Mouse (Mus musculus) E14TG2a.4 (cell line): ENCODE measurements at regions not wholly inside any gene's neighbourhood (a gene's known extent, or its start where the extent isn't known, plus 50 kb on each side); places are given as distances from the start of the nearest gene placed in this dataset.

ENCODE experiments used
- H3K27me3 ChIP-seq: 2 replicates; pipeline ENCODE4 v1.6.1; 2014; ENCODE audit warnings: low read length, control low read depth; ENCODE audit not compliant: insufficient read depth
- H3K36me3 ChIP-seq: 2 replicates; pipeline ENCODE4 v1.6.1; 2014; ENCODE audit warnings: low read length, control low read depth; ENCODE audit not compliant: insufficient read depth
- H3K4me1 ChIP-seq: replicated peaks from 2 replicates; pipeline ENCODE4 v1.6.1; 2014; ENCODE audit warnings: low read depth, low read length, control low read depth
- H3K4me3 ChIP-seq: replicated peaks from 2 replicates; pipeline ENCODE4 v1.5.1; 2014; ENCODE audit warnings: mild to moderate bottlenecking, low read length
- H3K9me3 ChIP-seq: 2 replicates; pipeline ENCODE4 v1.6.1; 2014; ENCODE audit warnings: low read length, control low read depth
- CTCF ChIP-seq: conservative IDR thresholded peaks from 2 replicates; pipeline ENCODE4 v1.5.1; 2014; ENCODE audit warnings: low read length
- NANOG ChIP-seq: IDR thresholded peaks from 2 replicates; pipeline ENCODE4 v1.6.1; 2014; ENCODE audit warnings: borderline replicate concordance, low read length, mixed read lengths
- POU5F1 ChIP-seq: IDR thresholded peaks from 2 replicates; pipeline ENCODE4 v1.6.1; 2014; ENCODE audit warnings: low read length, borderline replicate concordance

GRCm38 (mm10) chr12:77054700-77055099 lies 92.7 kb upstream of the Max start:
- no peak overlapping the region for H3K4me3 ChIP-seq
- peaks cover 16% of the 10 kb centered on the region for H3K4me1 ChIP-seq
- H3K36me3 ChIP-seq: no peaks in the 10 kb centered on the region
- no peaks in the 10 kb centered on the region for H3K9me3 ChIP-seq
- H3K27me3 ChIP-seq: peaks cover 5% of the 10 kb centered on the region; the same call in 1 of the 2 replicates
- TF ChIP-seq NANOG: no peak
- TF ChIP-seq CTCF: no peak
- no peak for TF ChIP-seq POU5F1

- Histone ChIP-seq H3K4me1 (peaks cover 15% of the 10 kb centered on the region), H3K4me3 (no peak overlapping the region), H3K36me3 (no peaks in the 10 kb centered on the region), H3K9me3 (no peaks in the 10 kb centered on the region), H3K27me3 (peaks cover 5% of the 10 kb centered on the region)
- TF ChIP-seq NANOG (no peak), POU5F1 (no peak), CTCF (no peak)
Measured at GRCm38 (mm10) chr12:77054211-77054610, 92.2 kb upstream of the Max start.

GRCm38 (mm10) chr12:77052853-77053252 lies 90.9 kb upstream of the Max start:
- TF ChIP-seq POU5F1 (no peak), CTCF (peak; percentile 59)
- no peak overlapping the region for H3K4me3 ChIP-seq
- no peaks in the 10 kb centered on the region for H3K36me3 ChIP-seq
- H3K9me3 ChIP-seq: no peaks in the 10 kb centered on the region
- H3K4me1 ChIP-seq: peaks cover 29% of the 10 kb centered on the region
- peaks cover 18% of the 10 kb centered on the region for H3K27me3 ChIP-seq

GRCm38 (mm10) chr12:77048380-77048779 lies 86.4 kb upstream of the Max start:
- Histone ChIP-seq H3K4me3 (peak overlapping the region; percentile 41; the same call in 1 of the 2 replicates), H3K9me3 (no peaks in the 10 kb centered on the region), H3K27me3 (peaks cover 30% of the 10 kb centered on the region), H3K4me1 (peaks cover 16% of the 10 kb centered on the region), H3K36me3 (no peaks in the 10 kb centered on the region)
- TF ChIP-seq NANOG: no peak
- no peak for TF ChIP-seq CTCF
- TF ChIP-seq POU5F1: no peak

- Histone ChIP-seq H3K9me3 (no peaks in the 10 kb centered on the region), H3K4me1 (peaks cover 16% of the 10 kb centered on the region), H3K4me3 (no peak overlapping the region), H3K36me3 (no peaks in the 10 kb centered on the region), H3K27me3 (peaks cover 30% of the 10 kb centered on the region)
- TF ChIP-seq CTCF (no peak), POU5F1 (no peak), NANOG (no peak)
Measured at GRCm38 (mm10) chr12:77047273-77047672, 85.3 kb upstream of the Max start.

GRCm38 (mm10) chr12:77045956-77046355 lies 84.0 kb upstream of the Max start:
- H3K27me3 ChIP-seq: peaks cover 30% of the 10 kb centered on the region
- TF ChIP-seq NANOG (no peak), POU5F1 (no peak), CTCF (no peak)
- H3K36me3 ChIP-seq: no peaks in the 10 kb centered on the region
- H3K4me1 ChIP-seq: peaks cover 24% of the 10 kb centered on the region
- no peak overlapping the region for H3K4me3 ChIP-seq
- H3K9me3 ChIP-seq: no peaks in the 10 kb centered on the region

GRCm38 (mm10) chr12:77045356-77045755 lies 83.4 kb upstream of the Max start:
- no peak for TF ChIP-seq NANOG
- no peak for TF ChIP-seq POU5F1
- TF ChIP-seq CTCF: no peak
- no peaks in the 10 kb centered on the region for H3K36me3 ChIP-seq
- peaks cover 27% of the 10 kb centered on the region for H3K4me1 ChIP-seq
- H3K27me3 ChIP-seq: peaks cover 30% of the 10 kb centered on the region
- H3K9me3 ChIP-seq: no peaks in the 10 kb centered on the region
- no peak overlapping the region for H3K4me3 ChIP-seq

- Histone ChIP-seq H3K27me3 (peaks cover 14% of the 10 kb centered on the region), H3K9me3 (no peaks in the 10 kb centered on the region), H3K4me3 (no peak overlapping the region), H3K4me1 (peaks cover 23% of the 10 kb centered on the region), H3K36me3 (no peaks in the 10 kb centered on the region)
- TF ChIP-seq POU5F1 (no peak), CTCF (no peak), NANOG (no peak)
Measured at GRCm38 (mm10) chr12:77042356-77042755, 80.4 kb upstream of the Max start.

- Histone ChIP-seq H3K4me1 (peaks cover 23% of the 10 kb centered on the region), H3K9me3 (no peaks in the 10 kb centered on the region), H3K27me3 (peaks cover 8% of the 10 kb centered on the region), H3K4me3 (no peak overlapping the region), H3K36me3 (no peaks in the 10 kb centered on the region)
- no peak for TF ChIP-seq CTCF
- no peak for TF ChIP-seq NANOG
- no peak for TF ChIP-seq POU5F1
Measured at GRCm38 (mm10) chr12:77041141-77041540, 79.1 kb upstream of the Max start.
